Mouse (Mus musculus): ENCODE results near the gene Nr1i3. TPM values are rescaled to one million over a fixed set of nuclear protein-coding genes. Genes with fewer than 3 reads are reported as not detected.

Gene Nr1i3
- polyA plus RNA-seq, 1 experiment from 2014 or later, result 0.15 TPM

- ATAC-seq (ENCODE audit: insufficient number of reproducible peaks, low FRiP score, low TSS enrichment, low read depth) (no peak), DNase-seq (ENCODE audit: low spot score) (no peak)
- no peak overlapping the region for H3K4me3 ChIP-seq (ENCODE audit: low read depth, low read length)
- H3K36me3 ChIP-seq (ENCODE audit: control insufficient read depth, insufficient read depth, low read length), result no peaks in the 10 kb centered on the region
- 81% methylated on average over 3 of the region's 3 CpGs for WGBS
- no peak overlapping the region for H3K27ac ChIP-seq (replicated peaks; ENCODE audit: low read depth, low read length)
- H3K27me3 ChIP-seq (ENCODE audit: control insufficient read depth, insufficient read depth, low read length), result no peaks in the 10 kb centered on the region
- H3K9me3 ChIP-seq (ENCODE audit: control insufficient read depth, low read length), result no peaks in the 10 kb centered on the region
- no peak overlapping the region for H3K9ac ChIP-seq (ENCODE audit: low read length)
- no peak overlapping the region for H3K4me2 ChIP-seq (ENCODE audit: low read depth, severe bottlenecking)
- no peaks in the 10 kb centered on the region for H3K4me1 ChIP-seq (ENCODE audit: control insufficient read depth, insufficient read depth, low read length)
These were observed 30.7 kb upstream of the Nr1i3 start for GRCm38 (mm10) chr1:171183025-171183424.

DNA sequence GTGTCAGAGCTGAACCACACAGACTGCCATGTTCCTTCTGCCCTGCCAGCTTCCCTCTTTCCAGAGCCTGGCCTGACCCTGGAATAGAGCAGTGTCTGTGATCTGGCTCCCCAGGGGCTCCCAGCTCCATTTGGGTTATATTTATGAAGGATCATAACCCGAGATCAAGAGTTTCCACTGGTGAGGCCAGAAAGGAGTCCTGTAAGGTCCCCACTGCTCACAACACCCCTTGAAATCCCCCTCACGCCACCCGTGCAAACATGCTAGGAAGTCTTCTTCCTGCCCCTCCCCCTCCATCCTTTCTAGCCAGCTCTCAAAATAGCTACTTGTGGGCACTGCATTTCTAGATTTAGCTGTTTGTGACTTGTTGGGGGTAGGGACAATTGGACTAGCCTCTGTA lies 30.1 kb upstream of the Nr1i3 start:
- 71% methylated on average over 3 of the region's 3 CpGs for WGBS
- DNase-seq (ENCODE audit: low spot score), result no peak

GRCm38 (mm10) chr1:171184314-171184713 lies 29.5 kb upstream of the Nr1i3 start:
- ATAC-seq (ENCODE audit: insufficient number of reproducible peaks, low FRiP score, low TSS enrichment, low read depth), result no peak
- DNase-seq (ENCODE audit: low spot score), result no peak
- Histone ChIP-seq H3K4me3 (ENCODE audit: low read depth, low read length) (no peak overlapping the region), H3K27me3 (ENCODE audit: control insufficient read depth, insufficient read depth, low read length) (no peaks in the 10 kb centered on the region), H3K4me2 (ENCODE audit: low read depth, severe bottlenecking) (no peak overlapping the region), H3K36me3 (ENCODE audit: control insufficient read depth, insufficient read depth, low read length) (no peaks in the 10 kb centered on the region), H3K9me3 (ENCODE audit: control insufficient read depth, low read length) (no peaks in the 10 kb centered on the region), H3K9ac (ENCODE audit: low read length) (no peak overlapping the region), H3K4me1 (ENCODE audit: control insufficient read depth, insufficient read depth, low read length) (peaks cover 8% of the 10 kb centered on the region; the same call in 1 of the 2 replicates), H3K27ac (replicated peaks; ENCODE audit: low read depth, low read length) (no peak overlapping the region)
- 90% methylated on average over 7 of the region's 7 CpGs for WGBS

More for the DNA sequence above, 30.1 kb upstream of the Nr1i3 start:
- Histone ChIP-seq H3K9me3 (ENCODE audit: control insufficient read depth, low read length) (no peaks in the 10 kb centered on the region), H3K27me3 (ENCODE audit: control insufficient read depth, insufficient read depth, low read length) (no peaks in the 10 kb centered on the region), H3K4me3 (ENCODE audit: low read depth, low read length) (no peak overlapping the region), H3K4me2 (ENCODE audit: low read depth, severe bottlenecking) (no peak overlapping the region), H3K4me1 (ENCODE audit: control insufficient read depth, insufficient read depth, low read length) (0 out of 2 replicates have a peak, but pooled peaks cover 2% of the 10 kb centered on the region), H3K9ac (ENCODE audit: low read length) (no peak overlapping the region), H3K27ac (replicated peaks; ENCODE audit: low read depth, low read length) (no peak overlapping the region), H3K36me3 (ENCODE audit: control insufficient read depth, insufficient read depth, low read length) (no peaks in the 10 kb centered on the region)
- no peak for ATAC-seq (ENCODE audit: insufficient number of reproducible peaks, low FRiP score, low TSS enrichment, low read depth)

GRCm38 (mm10) chr1:171185655-171186054 lies 28.1 kb upstream of the Nr1i3 start:
- Histone ChIP-seq H3K27me3 (ENCODE audit: control insufficient read depth, insufficient read depth, low read length) (no peaks in the 10 kb centered on the region), H3K4me3 (ENCODE audit: low read depth, low read length) (no peak overlapping the region), H3K9me3 (ENCODE audit: control insufficient read depth, low read length) (no peaks in the 10 kb centered on the region), H3K9ac (ENCODE audit: low read length) (no peak overlapping the region), H3K4me2 (ENCODE audit: low read depth, severe bottlenecking) (no peak overlapping the region), H3K36me3 (ENCODE audit: control insufficient read depth, insufficient read depth, low read length) (no peaks in the 10 kb centered on the region), H3K27ac (replicated peaks; ENCODE audit: low read depth, low read length) (no peak overlapping the region), H3K4me1 (ENCODE audit: control insufficient read depth, insufficient read depth, low read length) (peaks cover 9% of the 10 kb centered on the region; the same call in 1 of the 2 replicates)
- DNase-seq (ENCODE audit: low spot score), result no peak
- 51% methylated on average over 8 of the region's 8 CpGs for WGBS
- no peak for ATAC-seq (ENCODE audit: insufficient number of reproducible peaks, low FRiP score, low TSS enrichment, low read depth)

GRCm38 (mm10) chr1:171187851-171188700 lies 25.7 kb upstream of the Nr1i3 start:
- ATAC-seq (ENCODE audit: insufficient number of reproducible peaks, low FRiP score, low TSS enrichment, low read depth) (no peak), DNase-seq (ENCODE audit: low spot score) (no peak)
- H3K4me3 ChIP-seq (ENCODE audit: low read depth, low read length), result no peak overlapping the region
- 65% methylated on average over 13 of the region's 13 CpGs for WGBS
- H3K27me3 ChIP-seq (ENCODE audit: control insufficient read depth, insufficient read depth, low read length), result peaks cover 5% of the 10 kb centered on the region
- no peaks in the 10 kb centered on the region for H3K9me3 ChIP-seq (ENCODE audit: control insufficient read depth, low read length)
- H3K4me1 ChIP-seq (ENCODE audit: control insufficient read depth, insufficient read depth, low read length), result peaks cover 13% of the 10 kb centered on the region
- H3K36me3 ChIP-seq (ENCODE audit: control insufficient read depth, insufficient read depth, low read length), result no peaks in the 10 kb centered on the region
- H3K9ac ChIP-seq (ENCODE audit: low read length), result no peak overlapping the region
- no peak overlapping the region for H3K4me2 ChIP-seq (ENCODE audit: low read depth, severe bottlenecking)
- no peak overlapping the region for H3K27ac ChIP-seq (replicated peaks; ENCODE audit: low read depth, low read length)

- no peak overlapping the region for H3K4me2 ChIP-seq (ENCODE audit: low read depth, severe bottlenecking)
These were observed 24.7 kb upstream of the Nr1i3 start for GRCm38 (mm10) chr1:171189046-171189445.

DNA sequence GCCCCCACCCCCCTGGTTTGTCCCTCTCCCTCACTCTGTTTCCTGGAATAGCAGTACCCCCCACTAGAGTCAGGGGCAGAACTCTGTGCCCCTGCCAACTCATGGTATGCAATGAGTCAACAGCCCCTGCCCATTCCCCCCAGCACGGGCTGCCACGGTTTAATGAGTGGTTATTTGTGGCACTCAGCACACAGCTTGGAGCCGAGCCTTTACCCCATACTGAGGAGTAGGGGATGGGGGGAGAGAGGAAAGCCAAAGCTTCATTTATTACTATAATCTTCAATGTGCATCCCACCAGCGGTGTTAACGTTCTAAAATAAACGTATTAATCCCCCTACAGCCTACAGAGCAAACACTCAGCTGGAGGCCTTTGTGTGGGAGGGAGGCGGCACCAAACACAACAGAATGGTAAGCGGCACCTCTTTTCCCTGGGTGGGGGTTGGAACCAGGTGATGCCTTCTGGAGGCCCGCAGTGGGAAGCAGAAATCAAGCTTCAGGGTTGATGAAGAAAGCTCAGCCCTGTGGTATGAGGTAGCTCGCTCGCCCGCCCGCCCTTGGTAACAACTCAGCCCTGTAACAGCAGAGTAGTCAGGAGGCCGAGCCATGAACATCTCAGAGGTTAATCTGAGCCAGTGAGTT lies 24.2 kb upstream of the Nr1i3 start:
- ATAC-seq (ENCODE audit: insufficient number of reproducible peaks, low FRiP score, low TSS enrichment, low read depth) (no peak), DNase-seq (ENCODE audit: low spot score) (no peak)
- Histone ChIP-seq H3K27ac (replicated peaks; ENCODE audit: low read depth, low read length) (no peak overlapping the region), H3K4me2 (ENCODE audit: low read depth, severe bottlenecking) (no peak overlapping the region), H3K27me3 (ENCODE audit: control insufficient read depth, insufficient read depth, low read length) (peaks cover 18% of the 10 kb centered on the region), H3K9ac (ENCODE audit: low read length) (no peak overlapping the region), H3K4me1 (ENCODE audit: control insufficient read depth, insufficient read depth, low read length) (peaks cover 21% of the 10 kb centered on the region), H3K36me3 (ENCODE audit: control insufficient read depth, insufficient read depth, low read length) (no peaks in the 10 kb centered on the region), H3K9me3 (ENCODE audit: control insufficient read depth, low read length) (no peaks in the 10 kb centered on the region), H3K4me3 (ENCODE audit: low read depth, low read length) (no peak overlapping the region)
- WGBS, result 42% methylated on average over 14 of the region's 14 CpGs

More at GRCm38 (mm10) chr1:171189046-171189445, 24.7 kb upstream of the Nr1i3 start:
- Histone ChIP-seq H3K27ac (replicated peaks; ENCODE audit: low read depth, low read length) (no peak overlapping the region), H3K9ac (ENCODE audit: low read length) (no peak overlapping the region), H3K4me3 (ENCODE audit: low read depth, low read length) (no peak overlapping the region), H3K9me3 (ENCODE audit: control insufficient read depth, low read length) (no peaks in the 10 kb centered on the region), H3K27me3 (ENCODE audit: control insufficient read depth, insufficient read depth, low read length) (peaks cover 13% of the 10 kb centered on the region), H3K36me3 (ENCODE audit: control insufficient read depth, insufficient read depth, low read length) (no peaks in the 10 kb centered on the region), H3K4me1 (ENCODE audit: control insufficient read depth, insufficient read depth, low read length) (peaks cover 21% of the 10 kb centered on the region)
- ATAC-seq (ENCODE audit: insufficient number of reproducible peaks, low FRiP score, low TSS enrichment, low read depth) (no peak), DNase-seq (ENCODE audit: low spot score) (no peak)
- 32% methylated on average over 8 of the region's 8 CpGs for WGBS

DNA sequence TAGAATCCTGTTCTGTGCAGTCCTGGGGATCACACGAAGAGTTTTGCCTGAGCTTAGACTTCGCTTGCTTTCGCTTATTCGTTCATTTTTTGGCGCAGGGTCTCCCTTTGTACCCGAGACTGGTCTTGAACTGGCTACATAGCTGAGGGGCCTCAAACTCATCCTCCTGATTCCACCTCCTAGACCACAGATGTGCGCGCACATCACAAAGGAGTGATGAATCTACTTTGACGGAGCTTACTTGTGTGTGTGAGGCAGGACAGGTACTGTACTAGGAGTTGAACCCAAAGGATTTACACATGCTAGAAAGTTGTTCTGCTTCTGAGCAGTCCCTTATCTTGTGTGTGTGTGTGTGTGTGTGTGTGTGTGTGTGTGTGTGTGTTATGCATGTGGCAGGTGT lies 22.9 kb upstream of the Nr1i3 start:
- DNase-seq (ENCODE audit: low spot score), result no peak
- no peaks in the 10 kb centered on the region for H3K36me3 ChIP-seq (ENCODE audit: control insufficient read depth, insufficient read depth, low read length)
- ATAC-seq (ENCODE audit: insufficient number of reproducible peaks, low FRiP score, low TSS enrichment, low read depth), result no peak
- whole genome bisulfite sequencing, result 91% methylated on average over 9 of the region's 9 CpGs
- no peak overlapping the region for H3K27ac ChIP-seq (replicated peaks; ENCODE audit: low read depth, low read length)
- H3K9me3 ChIP-seq (ENCODE audit: control insufficient read depth, low read length), result no peaks in the 10 kb centered on the region
- no peak overlapping the region for H3K4me2 ChIP-seq (ENCODE audit: low read depth, severe bottlenecking)
- peaks cover 31% of the 10 kb centered on the region for H3K27me3 ChIP-seq (ENCODE audit: control insufficient read depth, insufficient read depth, low read length)
- no peak overlapping the region for H3K4me3 ChIP-seq (ENCODE audit: low read depth, low read length)
- no peak overlapping the region for H3K9ac ChIP-seq (ENCODE audit: low read length)
- peaks cover 24% of the 10 kb centered on the region for H3K4me1 ChIP-seq (ENCODE audit: control insufficient read depth, insufficient read depth, low read length)

All from limb, embryonic 11.5 days (tissue).